Mouse (Mus musculus) lung, embryonic 14.5 days (tissue): ENCODE data around the gene Cox7a2l. TPM values are rescaled to one million over a fixed set of nuclear protein-coding genes. Genes with fewer than 3 reads are reported as not detected.

Source experiments
- ATAC-seq: fragments of 200-750 bp; cut with Nextera tagmentation; 2 replicates; pipeline ENCODE4 v1.8.0; 2017; ENCODE audit warnings: mild to moderate bottlenecking, moderate TSS enrichment, moderate library complexity; ENCODE audit not compliant: insufficient read depth
- DNase-seq: peaks from one replicate; pipeline ENCODE4 v3.0.0-alpha.2; 2015
- H3K27ac ChIP-seq: fragments of 300-500 bp; sonication (generic); 2 replicates; pipeline ENCODE4 v1.5.1; 2014; ENCODE audit warnings: low read depth, mild to moderate bottlenecking, moderate library complexity
- H3K27me3 ChIP-seq: fragments of 300-500 bp; sonication (generic); 2 replicates; pipeline ENCODE4 v1.6.1; 2014; ENCODE audit warnings: low read length, control low read depth; ENCODE audit not compliant: insufficient read depth
- H3K36me3 ChIP-seq: fragments of 300-500 bp; sonication (generic); 2 replicates; pipeline ENCODE4 v1.6.1; 2014; ENCODE audit warnings: control low read depth; ENCODE audit not compliant: insufficient read depth
- H3K4me1 ChIP-seq: fragments of 300-500 bp; sonication (generic); 2 replicates; pipeline ENCODE4 v1.6.1; 2014; ENCODE audit warnings: antibody characterized with exemption, control low read depth; ENCODE audit not compliant: insufficient read depth
- H3K4me2 ChIP-seq: fragments of 300-500 bp; sonication (generic); 2 replicates; pipeline ENCODE4 v1.6.1; 2014; ENCODE audit warnings: mild to moderate bottlenecking
- H3K4me3 ChIP-seq: fragments of 300-500 bp; sonication (generic); 2 replicates; pipeline ENCODE4 v1.5.1; 2014; ENCODE audit warnings: low read depth, low read length
- H3K9ac ChIP-seq: fragments of 300-500 bp; sonication (generic); 2 replicates; pipeline ENCODE4 v1.6.1; 2014
- H3K9me3 ChIP-seq: fragments of 300-500 bp; sonication (generic); 2 replicates; pipeline ENCODE4 v1.6.1; 2016; ENCODE audit warnings: low read depth, low read length, control low read depth
- CTCF ChIP-seq: IDR thresholded peaks from 2 replicates; pipeline ENCODE4 v1.5.1; 2016; ENCODE audit warnings: antibody characterized with exemption, low read depth
- WGBS: fragments of 180-500 bp; shearing (Covaris S2); extraction: QIAGEN DNeasy Blood & Tissue Kit; methylation state at CpG from one replicate; pipeline ENCODE4 v1.1.7; 2014; 5-methylcytosine and 5-hydroxymethylcytosine counted together
- polyA plus RNA-seq: library from polyadenylated mRNA; unstranded; fragments of >200 nt; fragmentation: Nextera tagmentation; extraction: Ambion mirVana; gene quantifications from 2 replicates; pipeline ENCODE4 v1.2.1, GENCODE M21; 2014

The Cox7a2l gene
- polyA plus RNA-seq, 1 experiment from 2014 or later, result 175 TPM

DNA sequence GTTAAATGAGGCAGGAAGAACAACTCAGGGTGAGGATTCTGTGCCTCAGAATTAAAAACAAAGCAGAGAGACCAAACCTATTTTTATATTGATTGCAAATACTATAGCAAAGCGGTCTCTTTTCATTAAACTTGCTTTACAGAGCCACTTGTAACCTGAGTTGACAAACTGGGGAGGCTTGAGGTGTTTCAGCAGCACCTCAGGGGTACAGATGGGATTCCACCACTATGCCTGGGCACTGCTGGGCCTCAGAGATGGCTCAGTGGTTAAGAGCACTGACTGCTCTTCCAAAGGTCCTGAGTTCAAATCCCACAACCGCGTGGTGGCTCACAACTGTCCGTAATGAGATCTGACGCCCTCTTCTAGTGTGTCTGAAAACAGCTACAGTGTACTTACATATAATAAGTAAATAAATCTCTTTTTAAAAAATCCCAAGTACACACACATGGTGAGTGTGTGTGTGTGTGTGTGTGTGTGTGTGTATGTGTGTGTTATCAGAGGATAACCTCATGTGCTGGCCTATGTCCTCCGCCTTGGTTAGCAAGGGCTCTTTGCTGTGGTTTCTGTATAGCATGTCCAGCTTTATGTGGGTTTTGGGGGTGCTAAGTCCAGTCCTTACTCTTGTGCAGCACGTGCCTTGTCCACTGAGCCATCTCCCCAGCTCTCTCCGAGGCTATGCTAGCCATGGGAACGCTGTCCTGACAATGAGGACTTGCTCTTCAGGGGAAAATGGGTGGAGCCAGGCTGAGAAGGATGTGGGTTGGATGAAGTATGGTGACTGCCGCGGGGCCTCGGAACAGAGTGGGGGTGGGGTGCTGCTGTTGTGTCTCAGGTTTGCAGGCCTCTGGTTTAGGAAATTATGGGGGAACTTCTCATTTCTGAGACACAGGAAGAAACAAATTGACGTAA is 9.7 kb upstream of the Cox7a2l start:
- Histone ChIP-seq H3K27me3 (no peaks in the 10 kb centered on the region), H3K9me3 (no peaks in the 10 kb centered on the region), H3K9ac (peak overlapping the region; percentile 34), H3K36me3 (no peaks in the 10 kb centered on the region), H3K27ac (peak overlapping the region; percentile 80; the same call in 1 of the 2 replicates), H3K4me1 (peaks cover 21% of the 10 kb centered on the region; the same call in 1 of the 2 replicates), H3K4me3 (peak overlapping the region; percentile 14; the same call in 1 of the 2 replicates), H3K4me2 (peak overlapping the region; percentile 60)
- WGBS, result 27% methylated on average over 13 of the region's 13 CpGs
- peak; percentile 89 for ATAC-seq
- DNase-seq, result peak; percentile 82
- TF ChIP-seq CTCF, result no peak

DNA sequence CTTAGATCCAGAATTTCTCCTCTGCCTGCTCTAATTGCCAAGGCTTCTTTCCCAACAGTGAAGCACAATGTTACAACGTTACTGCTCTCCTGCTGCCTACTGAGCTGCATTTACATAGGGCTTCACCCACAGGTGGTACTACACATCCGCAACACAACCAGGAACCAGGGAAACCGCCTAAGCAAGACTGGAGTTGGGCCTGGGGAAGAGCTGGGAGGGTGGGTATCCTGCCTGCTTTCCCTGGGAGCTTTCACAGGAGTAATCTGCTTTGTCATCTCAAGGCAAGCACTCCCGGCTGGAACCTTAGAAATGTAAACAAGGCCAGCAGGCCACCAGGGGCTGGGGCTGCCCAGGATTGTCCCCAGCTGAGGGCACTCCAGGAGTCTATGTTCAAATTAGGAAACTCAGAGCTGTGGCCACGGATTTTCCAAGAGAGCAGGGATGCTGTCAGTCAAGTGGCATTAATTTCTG is 9.0 kb upstream of the Cox7a2l start:
- H3K9me3 ChIP-seq, result no peaks in the 10 kb centered on the region
- WGBS, result 16% methylated on average over 5 of the region's 5 CpGs
- H3K4me3 ChIP-seq, result no peak overlapping the region
- peaks cover 21% of the 10 kb centered on the region; the same call in 1 of the 2 replicates for H3K4me1 ChIP-seq
- no peak overlapping the region for H3K4me2 ChIP-seq
- peak; percentile 54 for DNase-seq
- TF ChIP-seq CTCF, result no peak
- no peak overlapping the region for H3K9ac ChIP-seq
- no peaks in the 10 kb centered on the region for H3K36me3 ChIP-seq
- no peaks in the 10 kb centered on the region for H3K27me3 ChIP-seq
- peak overlapping the region; percentile 56; the same call in 1 of the 2 replicates for H3K27ac ChIP-seq
- peak; percentile 28; the same call in 1 of the 2 replicates for ATAC-seq

DNA sequence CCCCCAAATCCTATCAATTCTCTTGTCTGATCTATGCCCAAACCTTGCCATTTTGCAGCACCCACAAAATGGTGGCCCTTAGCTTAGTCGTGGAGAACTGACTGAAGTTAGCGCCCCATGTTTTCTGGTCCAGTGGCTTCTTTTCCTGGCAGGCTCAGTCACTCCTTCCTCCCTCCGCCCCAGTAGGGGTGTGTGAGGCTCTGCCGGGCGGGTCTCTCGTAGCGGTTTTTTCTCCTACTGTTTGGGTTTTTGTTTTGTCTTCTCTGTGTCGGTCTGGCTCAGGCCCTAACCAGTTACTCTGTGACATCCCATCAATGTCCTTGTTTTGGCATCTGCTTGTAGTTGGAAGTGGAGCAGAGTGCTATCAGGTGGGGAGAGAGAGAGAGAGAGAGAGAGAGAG is 8.5 kb upstream of the Cox7a2l start:
- Histone ChIP-seq H3K27me3 (no peaks in the 10 kb centered on the region), H3K9ac (no peak overlapping the region), H3K9me3 (no peaks in the 10 kb centered on the region), H3K4me3 (no peak overlapping the region), H3K4me1 (peaks cover 21% of the 10 kb centered on the region; the same call in 1 of the 2 replicates), H3K36me3 (no peaks in the 10 kb centered on the region), H3K27ac (peak overlapping the region; percentile 56; the same call in 1 of the 2 replicates), H3K4me2 (peak overlapping the region; percentile 19; the same call in 1 of the 2 replicates)
- ATAC-seq (no peak), DNase-seq (peak; percentile 45)
- 11% methylated on average over 8 of the region's 8 CpGs for WGBS
- TF ChIP-seq CTCF, result no peak

DNA sequence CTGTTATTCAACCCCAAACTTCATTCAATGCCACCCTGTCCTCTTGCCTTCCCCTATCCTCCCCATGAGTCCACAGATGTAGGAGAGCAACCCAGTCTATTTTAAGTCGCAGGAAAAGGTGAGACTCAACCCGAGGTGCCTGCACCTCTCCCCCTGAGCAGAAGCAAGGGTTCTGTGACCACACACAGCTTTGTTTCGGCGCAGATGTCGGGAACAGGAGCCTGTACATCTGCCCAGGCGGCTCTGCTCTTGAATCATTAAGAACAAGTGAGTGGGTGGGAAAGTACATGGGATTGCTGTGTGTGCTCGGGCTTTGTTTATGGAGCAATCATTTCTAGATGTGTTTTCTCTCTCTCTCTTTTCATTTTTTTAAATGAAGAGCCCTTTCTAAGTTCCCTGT is 7.6 kb upstream of the Cox7a2l start:
- ATAC-seq (no peak), DNase-seq (no peak)
- no peak for TF ChIP-seq CTCF
- no peak overlapping the region for H3K4me2 ChIP-seq
- H3K9me3 ChIP-seq, result no peaks in the 10 kb centered on the region
- no peak overlapping the region for H3K4me3 ChIP-seq
- H3K27me3 ChIP-seq, result no peaks in the 10 kb centered on the region
- H3K27ac ChIP-seq, result no peak overlapping the region
- H3K9ac ChIP-seq, result no peak overlapping the region
- H3K36me3 ChIP-seq, result no peaks in the 10 kb centered on the region
- H3K4me1 ChIP-seq, result peaks cover 21% of the 10 kb centered on the region; the same call in 1 of the 2 replicates
- 54% methylated on average over 7 of the region's 7 CpGs for WGBS

DNA sequence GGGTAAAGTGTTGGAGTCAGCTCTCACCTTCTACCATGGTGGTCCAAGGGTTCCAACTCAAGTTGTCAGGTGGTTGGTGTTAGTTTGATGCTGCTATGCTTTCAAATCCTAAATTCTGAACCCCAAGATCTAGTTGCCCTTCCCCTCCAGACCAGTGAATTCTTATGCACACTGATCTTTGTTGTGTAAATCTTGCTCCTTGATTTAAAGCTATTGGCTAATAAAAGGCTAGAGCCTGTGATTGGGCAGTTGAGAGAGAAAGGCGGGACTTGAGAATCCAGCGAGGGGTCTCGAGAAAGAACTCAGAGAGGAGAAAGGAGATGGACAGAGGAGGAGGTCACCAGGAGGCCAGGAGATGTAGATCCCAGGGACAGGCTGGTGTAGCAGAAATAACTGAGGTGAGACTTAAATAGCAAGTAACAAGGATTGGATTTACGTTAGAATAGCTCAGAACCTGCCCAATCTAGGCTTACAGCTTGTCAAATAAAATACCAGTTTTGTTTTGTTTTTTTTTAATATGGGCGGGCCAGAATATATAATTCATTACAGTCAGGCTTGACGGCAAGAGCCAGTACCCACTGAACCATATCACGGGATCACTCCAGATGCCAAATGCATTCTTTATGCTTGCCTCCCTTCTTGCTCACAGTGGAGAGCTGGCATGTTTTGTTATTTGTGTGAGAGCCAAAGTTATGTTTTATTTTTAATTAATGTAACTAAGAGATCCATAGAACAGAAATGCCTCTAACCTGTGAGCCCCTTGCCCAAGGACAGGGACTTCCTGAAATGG is 5.7 kb upstream of the Cox7a2l start:
- 57% methylated on average over 7 of the region's 7 CpGs for WGBS
- H3K4me2 ChIP-seq, result no peak overlapping the region
- H3K36me3 ChIP-seq, result no peaks in the 10 kb centered on the region
- no peak overlapping the region for H3K4me3 ChIP-seq
- peaks cover 16% of the 10 kb centered on the region; the same call in 1 of the 2 replicates for H3K4me1 ChIP-seq
- DNase-seq (no peak), ATAC-seq (no peak)
- no peaks in the 10 kb centered on the region for H3K9me3 ChIP-seq
- H3K27me3 ChIP-seq, result no peaks in the 10 kb centered on the region
- no peak overlapping the region for H3K9ac ChIP-seq
- no peak for TF ChIP-seq CTCF
- H3K27ac ChIP-seq, result no peak overlapping the region

DNA sequence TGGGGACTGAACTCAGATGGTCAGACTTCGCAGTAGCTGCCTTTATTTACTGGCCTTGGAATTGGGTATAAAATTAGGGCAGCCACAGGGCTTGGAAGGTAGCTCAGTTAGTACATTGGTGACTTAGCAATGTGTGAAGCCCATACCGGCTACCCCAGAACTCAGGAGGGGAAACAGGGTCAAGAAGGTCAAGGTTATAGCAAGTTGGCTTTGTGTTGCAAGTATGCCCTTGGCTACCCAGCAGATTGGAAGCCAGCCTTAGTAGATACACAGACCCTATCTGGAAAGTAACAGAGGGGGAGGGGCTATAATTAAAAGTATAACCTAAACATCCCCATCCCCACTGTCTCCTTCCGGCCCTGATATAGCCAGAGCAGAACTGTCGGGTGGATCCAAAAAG is 4.8 kb upstream of the Cox7a2l start:
- no peaks in the 10 kb centered on the region for H3K9me3 ChIP-seq
- H3K4me3 ChIP-seq, result no peak overlapping the region
- H3K27me3 ChIP-seq, result no peaks in the 10 kb centered on the region
- DNase-seq (no peak), ATAC-seq (no peak)
- H3K9ac ChIP-seq, result no peak overlapping the region
- 82% methylated on average over 4 of the region's 4 CpGs for WGBS
- H3K4me2 ChIP-seq, result no peak overlapping the region
- peaks cover 10% of the 10 kb centered on the region; the same call in 1 of the 2 replicates for H3K4me1 ChIP-seq
- TF ChIP-seq CTCF, result no peak
- H3K27ac ChIP-seq, result no peak overlapping the region
- H3K36me3 ChIP-seq, result no peaks in the 10 kb centered on the region
